ENCODE assay signal across 20 mouse cellular contexts in genomic region chr5:103184256-103184655, GRCm38 (mm10). TPM values are rescaled to one million over a fixed set of nuclear protein-coding genes. Genes with fewer than 3 reads are reported as not detected.
"Had no signal": no experiment of that assay in that cellular context is flagged by ENCODE, and none has a peak within 500 bp of the region (broad histone marks: within the 10 kb centered on the region; RNA-seq: fewer than 3 reads in every experiment).

No protein-coding gene starts in this region.

- H3K9me3 ChIP-seq: lung, embryonic 15.5 days; midbrain, embryonic 15.5 days; stomach, embryonic 15.5 days had no signal

- ATAC-seq: liver, postnatal 0 days; lung, postnatal 0 days; midbrain, embryonic 13.5 days; midbrain, embryonic 15.5 days had no signal

- H3K4me1 ChIP-seq: lung, embryonic 15.5 days; megakaryocyte, embryonic 14.5 days; midbrain, embryonic 13.5 days; midbrain, embryonic 15.5 days; neural tube, embryonic 12.5 days; stomach, embryonic 15.5 days had no signal

- H3K36me3 ChIP-seq: lung, embryonic 15.5 days; midbrain, embryonic 15.5 days; neural tube, embryonic 12.5 days; stomach, embryonic 15.5 days had no signal

- H3K27me3 ChIP-seq: lung, embryonic 15.5 days; megakaryocyte, embryonic 14.5 days; midbrain, embryonic 13.5 days; midbrain, embryonic 15.5 days; neural tube, embryonic 12.5 days had no signal

- H3K9ac ChIP-seq: liver, postnatal 0 days; lung, embryonic 15.5 days; midbrain, embryonic 13.5 days; midbrain, embryonic 15.5 days; neural tube, embryonic 12.5 days; stomach, embryonic 15.5 days had no signal

- H3K4me3 ChIP-seq: lung, embryonic 15.5 days; megakaryocyte, embryonic 14.5 days; midbrain, embryonic 13.5 days; midbrain, embryonic 15.5 days; neural tube, embryonic 12.5 days; stomach, embryonic 15.5 days had no signal

- DNase-seq: liver, postnatal 0 days; lung, adult 2 months; lung, postnatal 14 days; lung, postnatal 36 days; thymus, adult 2 months; thymus, postnatal 25 days; thymus, postnatal 4 days had no signal

- H3K27ac ChIP-seq: lung, embryonic 15.5 days; macrophage; midbrain, embryonic 13.5 days; midbrain, embryonic 15.5 days; neural tube, embryonic 12.5 days; stomach, embryonic 15.5 days; stomach, postnatal 0 days had no signal

- H3K4me2 ChIP-seq: lung, embryonic 15.5 days; midbrain, embryonic 11.5 days; midbrain, embryonic 13.5 days; midbrain, embryonic 15.5 days; neural tube, embryonic 12.5 days; stomach, embryonic 15.5 days had no signal

RNA-seq across cellular contexts. Expression of gene Mapk10, which starts 26.9 kb away (rescaled TPM):
- total RNA-seq: megakaryocyte progenitor cell, adult 5-6 weeks; monocyte, adult 5-6 weeks; neutrophil, adult 5-6 weeks had no signal
- polyA plus RNA-seq: liver, postnatal 0 days; macrophage had no signal
